Comparison of ENCODE assay signal across 17 mouse cellular contexts in genomic region chr4:102719951-102720350, GRCm38 (mm10). TPM values are rescaled to one million over a fixed set of nuclear protein-coding genes. Genes with fewer than 3 reads are reported as not detected.
DNase-seq lines count a peak whose midpoint lies in the region; ATAC-seq and TF ChIP-seq lines count a peak whose summit lies in the region.
"Had no signal": no experiment of that assay in that cellular context is flagged by ENCODE, and none has a peak within 500 bp of the region (broad histone marks: within the 10 kb centered on the region; RNA-seq: fewer than 3 reads in every experiment).

No protein-coding gene starts in this region.

- TF ChIP-seq EP300 in lung, postnatal 0 days (IDR thresholded peaks at IDR 0.05), result no peak
- TF ChIP-seq EP300 in CH12.LX (IDR thresholded peaks at IDR 0.05; ENCODE audit: low read length), result no peak

- H3K27ac ChIP-seq in lung, postnatal 0 days (ENCODE audit: low read length), result no peak overlapping the region
- H3K27ac ChIP-seq in CH12.LX (ENCODE audit: insufficient read depth, low read depth), result no peak overlapping the region
- H3K27ac ChIP-seq: embryonic facial prominence, embryonic 12.5 days; forebrain, embryonic 15.5 days; heart, adult 2 months; heart, embryonic 15.5 days; hindbrain, embryonic 15.5 days had no signal

- H3K4me1 ChIP-seq in lung, postnatal 0 days (ENCODE audit: insufficient read depth, low read depth, low read length), result no peaks in the 10 kb centered on the region
- peaks cover 0 to 6% of the 10 kb centered on the region in 2 experiments; a peak in 2 of 4 replicates for H3K4me1 ChIP-seq in CH12.LX (ENCODE audit: control insufficient read depth in 1 of 2, insufficient read depth in 2 of 2)
- H3K4me1 ChIP-seq: embryonic facial prominence, embryonic 12.5 days; forebrain, embryonic 15.5 days; hindbrain, embryonic 15.5 days had no signal

- H3K36me3 ChIP-seq in lung, postnatal 0 days (ENCODE audit: insufficient read depth, low read length), result no peaks in the 10 kb centered on the region
- no peaks in the 10 kb centered on the region for H3K36me3 ChIP-seq in CH12.LX (replicated peaks in 1 of 2; ENCODE audit: control insufficient read depth in 1 of 2, insufficient read depth in 1 of 2, low read length in 1 of 2)
- H3K36me3 ChIP-seq: embryonic facial prominence, embryonic 12.5 days; forebrain, embryonic 15.5 days; G1E; heart, embryonic 15.5 days; hindbrain, embryonic 15.5 days had no signal

- intact Hi-C loops in left cerebral cortex, postnatal 25 days (cut with DNase I), result no loop called here

- dilution Hi-C loops in CH12.LX (cut with MboI; ENCODE audit: extremely low pct_ligation_motif_present, extremely low pct_unique_long_range_greater_than_20kb, low sequenced_read_pairs), result no loop called here

- H3K4me3 ChIP-seq in lung, postnatal 0 days (ENCODE audit: low read depth, low read length), result no peak overlapping the region
- H3K4me3 ChIP-seq in CH12.LX (replicated peaks in 1 of 3; ENCODE audit: low read depth in 2 of 3, low read length in 2 of 3, poor library complexity in 1 of 3), result no peak overlapping the region
- H3K4me3 ChIP-seq: embryonic facial prominence, embryonic 12.5 days; forebrain, embryonic 15.5 days; heart, adult 2 months; heart, embryonic 15.5 days; hindbrain, embryonic 15.5 days had no signal

- no peak for TF ChIP-seq POLR2A in CH12.LX (IDR thresholded peaks at IDR 0.05; ENCODE audit: low read depth, low read length)

- 52% methylated on average over 1 of the region's 1 CpGs for WGBS in lung, postnatal 0 days

- no peak overlapping the region for H3K4me2 ChIP-seq in lung, postnatal 0 days (replicated peaks; ENCODE audit: low read depth, low read length)
- H3K4me2 ChIP-seq in CH12.LX (ENCODE audit: insufficient read depth, low read depth, poor library complexity, severe bottlenecking), result no peak overlapping the region
- H3K4me2 ChIP-seq: embryonic facial prominence, embryonic 12.5 days; forebrain, embryonic 15.5 days; heart, embryonic 11.5 days; heart, embryonic 15.5 days; hindbrain, embryonic 15.5 days had no signal

- no peaks in the 10 kb centered on the region for H3K9me3 ChIP-seq in lung, postnatal 0 days (ENCODE audit: low read length)
- no peaks in the 10 kb centered on the region for H3K9me3 ChIP-seq in CH12.LX (replicated peaks; ENCODE audit: low read length)
- H3K9me3 ChIP-seq: embryonic facial prominence, embryonic 12.5 days; forebrain, embryonic 15.5 days; heart, embryonic 15.5 days; hindbrain, embryonic 15.5 days had no signal

- no peaks in the 10 kb centered on the region for H3K79me2 ChIP-seq in CH12.LX (replicated peaks; ENCODE audit: control insufficient read depth, extremely low read depth, insufficient read depth, poor library complexity, severe bottlenecking)

- no peaks in the 10 kb centered on the region for H3K27me3 ChIP-seq in lung, postnatal 0 days (replicated peaks; ENCODE audit: insufficient read depth, low read length)
- no peaks in the 10 kb centered on the region for H3K27me3 ChIP-seq in CH12.LX (replicated peaks)
- H3K27me3 ChIP-seq: embryonic facial prominence, embryonic 12.5 days; forebrain, embryonic 15.5 days; heart, embryonic 15.5 days; hindbrain, embryonic 15.5 days had no signal

- TF ChIP-seq RAD21 in CH12.LX (IDR thresholded peaks at IDR 0.05; ENCODE audit: low read depth, low read length), result no peak

- H3K9ac ChIP-seq in lung, postnatal 0 days (replicated peaks; ENCODE audit: low read depth), result no peak overlapping the region
- H3K9ac ChIP-seq in CH12.LX (ENCODE audit: insufficient read depth, low read depth), result no peak overlapping the region
- H3K9ac ChIP-seq: embryonic facial prominence, embryonic 12.5 days; forebrain, embryonic 15.5 days; heart, embryonic 15.5 days; hindbrain, embryonic 15.5 days had no signal

- no peak for TF ChIP-seq CTCF in lung, postnatal 0 days (IDR thresholded peaks at IDR 0.05)
- TF ChIP-seq CTCF in CH12.LX (conservative IDR thresholded peaks at IDR 0.05 in 1 of 2, IDR thresholded peaks at IDR 0.05 in 1 of 2; ENCODE audit: low read depth in 2 of 2, low read length in 2 of 2), result no peak; a peak in 1 of 4 replicates

- in situ Hi-C loops in CH12.LX (cut with MboI; ENCODE audit: low pct_ligation_motif_present, low pct_unique_long_range_greater_than_20kb, low sequenced_read_pairs), result loop anchor here (10.0 kb wide), 1 partner anchor 55 kb away; no protein-coding TSS in a partner anchor

- DNase-seq in lung, postnatal 0 days (ENCODE audit: low spot score), result peak; percentile 39
- DNase-seq in lung, postnatal 4 days, result no peak
- DNase-seq in CH12.LX (ENCODE audit: extremely low read depth), result peak; percentile 19
- no peak for DNase-seq in adrenal gland, postnatal 25 days
- no peak for DNase-seq in urinary bladder, postnatal 36 days (ENCODE audit: low spot score in 2 of 2)
- no peak for DNase-seq in left cerebral cortex, postnatal 25 days (ENCODE audit: low spot score in 2 of 2)
- DNase-seq: adrenal gland, adult 8-10 months; gastrocnemius, postnatal 36 days; heart, adult 2 months had no signal

- ATAC-seq in lung, postnatal 0 days, result no peak
- peak; percentile 99 for ATAC-seq in granulocyte monocyte progenitor cell, adult 5-6 weeks (replicated peaks; ENCODE audit: poor library complexity, severe bottlenecking)
- 0 out of 2 replicates have a peak, but pooled peaks have one; percentile 30 for ATAC-seq in megakaryocyte-erythroid progenitor cell, adult 5-6 weeks (replicated peaks; ENCODE audit: low FRiP score, low TSS enrichment, poor library complexity, severe bottlenecking)
- ATAC-seq: forebrain, embryonic 15.5 days had no signal

TF ChIP-seq in CH12.LX, 34 proteins besides CTCF, POLR2A, EP300 and RAD21:
- TF ChIP-seq USF1 (IDR thresholded peaks at IDR 0.05; ENCODE audit: low read depth, low read length) (no peak), MEF2A (IDR thresholded peaks at IDR 0.05; ENCODE audit: borderline replicate concordance, low read depth, low read length) (0 out of 2 replicates have a peak, but pooled peaks have one; percentile 31)

RNA-seq across cellular contexts. Expression of gene Sgip1, which starts 21.1 kb away (rescaled TPM):
- 7.8 and 9.0 TPM in 2 replicates for polyA plus RNA-seq in lung, postnatal 0 days (2015; fragmentation: Nextera tagmentation; extraction: Ambion mirVana)
- 0.21 TPM in 1 of 2 replicates, not detected in the other for total RNA-seq in CH12.LX (2012; rRNA removed)
- total RNA-seq in CH12.LX (2014; rRNA removed), result 0.07 TPM in 1 of 2 replicates, not detected in the other
- 0.39 and 0.56 TPM in 2 replicates for polyA plus RNA-seq in CH12.LX (2012; ENCODE audit: insufficient read length, low read depth)
- 3.4 and 9.2 TPM in 2 replicates for total RNA-seq in granulocyte monocyte progenitor cell, adult 5-6 weeks (2014; fragmentation: Nextera tagmentation)
- total RNA-seq in granulocyte monocyte progenitor cell, adult 5-6 weeks (2017), result 10.4 and 17.0 TPM in 2 replicates
- not detected in 2 replicates for total RNA-seq in megakaryocyte-erythroid progenitor cell, adult 5-6 weeks (2014; fragmentation: Nextera tagmentation)
- total RNA-seq in megakaryocyte-erythroid progenitor cell, adult 5-6 weeks (2017), result 0.19 and 0.23 TPM in 2 replicates
- total RNA-seq in adrenal gland, postnatal 25 days (2021), result 5.2 and 8.0 TPM in 2 replicates
- 100 to 1,000 TPM; 293 to 306 TPM for total RNA-seq in left cerebral cortex, postnatal 25 days (2021)
- polyA plus RNA-seq: G1E had no signal

Comparison
In these comparisons a context has a peak if more than half of its experiments do, and no peak if none do; other contexts are left out.
1. DNase-seq: peak in lung, postnatal 0 days (single experiment) and CH12.LX (single experiment); none in lung, postnatal 4 days (0 of 2), adrenal gland, postnatal 25 days (single experiment), urinary bladder, postnatal 36 days (0 of 2) and left cerebral cortex, postnatal 25 days (0 of 2).
2. RNA of gene Sgip1, which starts 21.1 kb away (total RNA-seq): 293 to 306 TPM in left cerebral cortex, postnatal 25 days; 3.4 to 17.0 TPM in granulocyte monocyte progenitor cell, adult 5-6 weeks, 5.2 to 8.0 TPM in adrenal gland, postnatal 25 days, 0.07 to 0.21 TPM in CH12.LX and 0.19 to 0.23 TPM in megakaryocyte-erythroid progenitor cell, adult 5-6 weeks; every median in the first group is over 10 times any median in the second.